Mouse (Mus musculus) limb, embryonic 10.5 days (tissue): ENCODE data around the gene Gsdma2. TPM values are rescaled to one million over a fixed set of nuclear protein-coding genes. Genes with fewer than 3 reads are reported as not detected.
A peak's percentile ranks its signal among the peaks of the same experiment; 100 is the strongest.

Source experiments
- DNase-seq: peaks from one replicate; pipeline ENCODE4 v3.0.0-alpha.2; 2017; ENCODE audit warnings: low spot score
- H3K27ac ChIP-seq: fragments of 300-500 bp; sonication (generic); 2 replicates; pipeline ENCODE4 v1.5.1; 2016; ENCODE audit warnings: mild to moderate bottlenecking
- H3K27me3 ChIP-seq: fragments of 300-500 bp; sonication (generic); 2 replicates; pipeline ENCODE4 v1.6.1; 2016; ENCODE audit warnings: low read depth, mild to moderate bottlenecking; ENCODE audit not compliant: poor library complexity, severe bottlenecking
- H3K36me3 ChIP-seq: fragments of 300-500 bp; sonication (generic); 2 replicates; pipeline ENCODE4 v1.6.1; 2016; ENCODE audit warnings: mild to moderate bottlenecking, moderate library complexity
- H3K4me1 ChIP-seq: fragments of 300-500 bp; sonication (generic); 2 replicates; pipeline ENCODE4 v1.6.1; 2016
- H3K4me3 ChIP-seq: fragments of 300-500 bp; sonication (generic); 2 replicates; pipeline ENCODE4 v1.5.1; 2016; ENCODE audit warnings: mild to moderate bottlenecking, moderate library complexity
- H3K9me3 ChIP-seq: fragments of 300-500 bp; sonication (generic); replicated peaks from 2 replicates; pipeline ENCODE4 v1.6.1; 2016; ENCODE audit warnings: mild to moderate bottlenecking
- WGBS: fragments of 180-500 bp; shearing (Covaris S2); methylation state at CpG from one replicate; pipeline ENCODE4 v1.1.7; 2016; 5-methylcytosine and 5-hydroxymethylcytosine counted together
- polyA plus RNA-seq: library from polyadenylated mRNA; unstranded; fragments of >200 nt; fragmentation: Nextera tagmentation; extraction: Ambion mirVana; gene quantifications from 2 replicates; pipeline ENCODE4 v1.2.1, GENCODE M21; 2016

Gsdma2 gene
- polyA plus RNA-seq, 1 experiment from 2014 or later: not detected

GRCm38 (mm10) chr11:98694301-98694700 is 47.7 kb downstream of the Gsdma2 start:
- no peaks in the 10 kb centered on the region for H3K9me3 ChIP-seq
- H3K4me3 ChIP-seq: no peak overlapping the region
- DNase-seq: no peak
- H3K27ac ChIP-seq: no peak overlapping the region
- peaks cover 82% of the 10 kb centered on the region for H3K36me3 ChIP-seq
- no peaks in the 10 kb centered on the region for H3K4me1 ChIP-seq
- H3K27me3 ChIP-seq: no peaks in the 10 kb centered on the region
- WGBS: 90% methylated on average over 9 of the region's 9 CpGs

DNA sequence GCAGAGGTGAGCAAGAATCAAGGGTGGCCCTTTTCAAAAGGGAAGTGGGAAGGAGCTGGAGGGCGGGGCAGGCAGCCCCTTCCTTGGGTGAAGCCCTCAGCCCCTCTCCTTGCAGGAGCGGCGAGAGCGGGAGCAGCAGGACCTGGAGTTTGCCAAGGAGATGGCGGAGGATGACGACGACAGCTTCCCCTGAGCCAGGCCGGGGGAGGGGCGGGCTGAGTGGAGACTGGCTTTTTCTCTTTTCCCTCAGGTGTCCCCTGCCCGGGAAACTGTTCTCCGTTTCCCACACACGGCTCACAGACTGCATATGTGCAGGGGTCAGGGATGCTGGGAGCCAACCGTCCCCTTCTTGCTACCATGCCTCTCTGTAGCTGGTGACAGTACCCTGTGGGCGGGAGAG is 48.8 kb downstream of the Gsdma2 start:
- no peak for DNase-seq
- no peaks in the 10 kb centered on the region for H3K9me3 ChIP-seq
- peaks cover 5% of the 10 kb centered on the region; the same call in 1 of the 2 replicates for H3K4me1 ChIP-seq
- no peak overlapping the region for H3K27ac ChIP-seq
- H3K36me3 ChIP-seq: peaks cover 71% of the 10 kb centered on the region
- 0 out of 2 replicates have a peak, but pooled peaks cover 2% of the 10 kb centered on the region for H3K27me3 ChIP-seq
- no peak overlapping the region for H3K4me3 ChIP-seq
- 82% methylated on average over 14 of the region's 14 CpGs for whole genome bisulfite sequencing

- no peak overlapping the region for H3K4me3 ChIP-seq
- peaks cover 18% of the 10 kb centered on the region for H3K4me1 ChIP-seq
- peaks cover 59% of the 10 kb centered on the region for H3K36me3 ChIP-seq
- no peaks in the 10 kb centered on the region for H3K9me3 ChIP-seq
- H3K27me3 ChIP-seq: peaks cover 14% of the 10 kb centered on the region; the same call in 1 of the 2 replicates
- DNase-seq: no peak
- WGBS: 89% methylated on average over 14 of the region's 14 CpGs
- H3K27ac ChIP-seq: no peak overlapping the region
Observed at GRCm38 (mm10) chr11:98696454-98697216, 50.1 kb downstream of the Gsdma2 start.

GRCm38 (mm10) chr11:98697225-98697624 is 50.7 kb downstream of the Gsdma2 start:
- Histone ChIP-seq H3K4me1 (peaks cover 23% of the 10 kb centered on the region), H3K27me3 (peaks cover 20% of the 10 kb centered on the region; the same call in 1 of the 2 replicates), H3K4me3 (no peak overlapping the region), H3K9me3 (no peaks in the 10 kb centered on the region), H3K27ac (no peak overlapping the region), H3K36me3 (peaks cover 53% of the 10 kb centered on the region)
- WGBS: 92% methylated on average over 12 of the region's 12 CpGs
- DNase-seq: no peak

- WGBS: 87% methylated on average over 16 of the region's 16 CpGs
- H3K27ac ChIP-seq: no peak overlapping the region
- DNase-seq: no peak
- H3K4me1 ChIP-seq: peaks cover 28% of the 10 kb centered on the region
- H3K36me3 ChIP-seq: peaks cover 37% of the 10 kb centered on the region
- no peaks in the 10 kb centered on the region for H3K9me3 ChIP-seq
- peaks cover 22% of the 10 kb centered on the region; the same call in 1 of the 2 replicates for H3K27me3 ChIP-seq
- H3K4me3 ChIP-seq: no peak overlapping the region
Observed at GRCm38 (mm10) chr11:98698849-98699640, 52.5 kb downstream of the Gsdma2 start.

DNA sequence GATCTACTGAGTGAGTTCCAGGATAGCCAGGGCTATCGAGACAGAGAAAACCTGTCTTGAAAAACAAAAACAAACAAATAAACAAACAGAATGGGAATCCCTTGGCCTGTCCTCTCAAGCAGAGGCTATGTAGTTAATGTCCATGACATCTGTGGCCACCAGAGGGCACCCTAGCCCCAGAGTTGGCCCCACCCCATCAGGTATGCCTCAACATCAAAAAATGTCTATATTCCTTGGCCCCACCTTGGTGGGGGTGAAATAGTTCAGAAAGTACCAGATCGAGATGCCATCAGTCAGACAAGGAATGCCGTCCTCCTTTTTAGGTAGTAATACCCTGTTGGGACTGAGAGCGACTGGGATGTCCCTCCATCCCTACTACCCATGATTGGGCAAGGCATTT is 53.4 kb downstream of the Gsdma2 start:
- DNase-seq: peak; percentile 81
- Histone ChIP-seq H3K4me1 (peaks cover 28% of the 10 kb centered on the region), H3K4me3 (no peak overlapping the region), H3K27me3 (peaks cover 22% of the 10 kb centered on the region; the same call in 1 of the 2 replicates), H3K9me3 (no peaks in the 10 kb centered on the region), H3K27ac (no peak overlapping the region), H3K36me3 (peaks cover 37% of the 10 kb centered on the region)
- WGBS: 40% methylated on average over 4 of the region's 4 CpGs

GRCm38 (mm10) chr11:98701213-98701670 is 54.7 kb downstream of the Gsdma2 start, which contains the start of gene Csf3:
Gene Csf3 (plus strand): TSS chr11:98701263.
- WGBS: 42% methylated on average over 10 of the region's 10 CpGs
- H3K9me3 ChIP-seq: no peaks in the 10 kb centered on the region
- H3K36me3 ChIP-seq: peaks cover 37% of the 10 kb centered on the region
- DNase-seq: no peak
- H3K27ac ChIP-seq: peak within 1 kb of the TSS; percentile 21; the same call in 1 of the 2 replicates
- H3K27me3 ChIP-seq: peaks cover 22% of the 10 kb centered on the region; the same call in 1 of the 2 replicates
- no peak within 1 kb of the TSS for H3K4me3 ChIP-seq
- H3K4me1 ChIP-seq: peaks cover 28% of the 10 kb centered on the region

DNA sequence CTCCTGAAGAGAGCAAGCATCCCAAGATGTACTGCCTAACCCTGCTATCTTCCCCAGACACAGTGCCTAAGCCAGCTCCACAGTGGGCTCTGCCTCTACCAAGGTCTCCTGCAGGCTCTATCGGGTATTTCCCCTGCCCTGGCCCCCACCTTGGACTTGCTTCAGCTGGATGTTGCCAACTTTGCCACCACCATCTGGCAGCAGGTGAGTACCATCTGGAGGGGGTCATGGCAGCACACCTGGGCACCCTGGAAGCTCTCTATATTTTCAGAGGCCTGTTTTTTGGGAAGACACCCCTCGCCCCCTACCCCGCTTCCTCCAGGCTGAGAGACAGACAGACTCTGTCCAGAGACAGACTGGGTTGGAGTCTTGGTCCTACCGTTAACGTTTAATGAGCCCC is 55.8 kb downstream of the Gsdma2 start:
- DNase-seq: no peak
- Histone ChIP-seq H3K27me3 (peaks cover 22% of the 10 kb centered on the region; the same call in 1 of the 2 replicates), H3K4me3 (no peak overlapping the region), H3K4me1 (peaks cover 28% of the 10 kb centered on the region), H3K27ac (no peak overlapping the region), H3K9me3 (no peaks in the 10 kb centered on the region), H3K36me3 (peaks cover 39% of the 10 kb centered on the region)
- WGBS: 71% methylated on average over 5 of the region's 5 CpGs

DNA sequence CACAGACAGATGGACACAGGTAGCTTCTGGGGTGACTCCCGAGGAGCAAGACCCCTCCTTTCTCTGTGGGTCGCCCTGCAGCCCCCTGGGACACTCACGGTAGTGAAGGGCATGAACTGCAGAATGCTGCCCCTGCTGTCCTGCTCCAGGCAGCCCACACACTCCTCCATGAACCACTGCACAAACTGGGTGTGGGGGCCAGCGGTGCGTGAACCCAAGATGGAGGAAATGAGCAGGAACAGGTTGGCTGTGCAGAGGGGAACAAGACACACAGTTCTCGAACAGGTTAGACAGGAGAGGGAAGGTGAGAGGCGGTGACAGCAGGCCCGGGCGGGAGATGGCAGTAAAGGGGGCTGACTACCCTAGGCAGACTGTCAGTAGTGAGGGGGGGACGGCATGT is 58.5 kb downstream of the Gsdma2 start:
- H3K36me3 ChIP-seq: peaks cover 62% of the 10 kb centered on the region
- H3K27me3 ChIP-seq: peaks cover 22% of the 10 kb centered on the region; the same call in 1 of the 2 replicates
- peaks cover 27% of the 10 kb centered on the region for H3K4me1 ChIP-seq
- WGBS: 92% methylated on average over 10 of the region's 10 CpGs
- H3K4me3 ChIP-seq: no peak overlapping the region
- H3K9me3 ChIP-seq: no peaks in the 10 kb centered on the region
- DNase-seq: no peak
- H3K27ac ChIP-seq: no peak overlapping the region

Other genes starting within 250 kb of the Gsdma2 start
- gene Pgap3, start 246.3 kb upstream of the Gsdma2 start, polyA plus RNA-seq: 9.7 and 10.5 TPM in 2 replicates
- gene Erbb2, start 234.3 kb upstream of the Gsdma2 start, polyA plus RNA-seq: 24.5 and 30.9 TPM in 2 replicates
- gene Mien1, start 207.8 kb upstream of the Gsdma2 start, polyA plus RNA-seq: 76.8 and 81.3 TPM in 2 replicates
- 6.4 and 9.5 TPM in 2 replicates for gene Grb7, start 200.4 kb upstream of the Gsdma2 start, polyA plus RNA-seq
- gene Ikzf3, start 100.7 kb upstream of the Gsdma2 start, polyA plus RNA-seq: not detected in 2 replicates
- 0.14 TPM in 1 of 2 replicates, not detected in the other for gene Zpbp2, start 95.7 kb upstream of the Gsdma2 start, polyA plus RNA-seq
- 46.9 and 55.0 TPM in 2 replicates for gene Ormdl3, start 59.4 kb upstream of the Gsdma2 start, polyA plus RNA-seq
- gene Lrrc3c, start 48.5 kb upstream of the Gsdma2 start, polyA plus RNA-seq: not detected in 2 replicates
- gene Gm12355, start 21.1 kb upstream of the Gsdma2 start, polyA plus RNA-seq: 1.3 and 1.8 TPM in 2 replicates
- not detected in 2 replicates for gene Gsdma3, start 20.4 kb upstream of the Gsdma2 start, polyA plus RNA-seq
- 0.05 TPM in 1 of 2 replicates, not detected in the other for gene Gsdma, start 17.6 kb downstream of the Gsdma2 start, polyA plus RNA-seq
- gene Psmd3, start 35.8 kb downstream of the Gsdma2 start, polyA plus RNA-seq: 284 and 303 TPM in 2 replicates
- gene Csf3, start 54.5 kb downstream of the Gsdma2 start, polyA plus RNA-seq: not detected in 2 replicates
- gene Med24, start 82.7 kb downstream of the Gsdma2 start, polyA plus RNA-seq: 77.3 and 82.6 TPM in 2 replicates
- gene Thra, start 93.9 kb downstream of the Gsdma2 start, polyA plus RNA-seq: 6.3 and 11.6 TPM in 2 replicates
- gene Nr1d1, start 128.6 kb downstream of the Gsdma2 start, polyA plus RNA-seq: 1.2 and 1.5 TPM in 2 replicates
- gene Msl1, start 148.8 kb downstream of the Gsdma2 start, polyA plus RNA-seq: 22.8 and 25.0 TPM in 2 replicates
- gene Casc3, start 158.1 kb downstream of the Gsdma2 start, polyA plus RNA-seq: 46.7 and 51.9 TPM in 2 replicates
- 1.4 and 1.9 TPM in 2 replicates for gene Rapgefl1, start 190.0 kb downstream of the Gsdma2 start, polyA plus RNA-seq
- 5.4 and 6.2 TPM in 2 replicates for gene Wipf2, start 216.9 kb downstream of the Gsdma2 start, polyA plus RNA-seq